ENCODE assay signal across 8 mouse cellular contexts in the genomic region with DNA sequence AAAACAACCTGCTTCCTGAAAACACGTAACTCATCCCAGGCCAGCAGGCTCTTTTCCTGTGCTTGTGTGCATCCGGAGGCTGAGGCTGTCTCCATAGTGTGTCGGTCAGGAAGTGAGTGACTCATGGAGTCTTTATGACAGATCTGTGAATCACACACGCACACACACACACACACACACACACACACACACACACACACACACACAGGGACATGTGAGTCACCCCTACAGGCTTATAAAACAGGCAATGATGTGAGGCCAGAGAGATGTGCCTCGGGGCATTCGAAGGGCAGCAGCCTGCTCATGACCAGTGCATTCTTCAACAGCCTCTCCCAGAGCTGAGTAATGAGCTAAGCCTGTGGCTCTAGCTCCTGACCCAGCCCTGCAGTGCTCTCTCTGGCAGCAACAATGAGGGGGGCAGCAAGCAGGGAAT.
A peak's percentile ranks its signal among the peaks of the same experiment; 100 is the strongest.
DNase-seq lines count a peak whose midpoint lies in the region; ATAC-seq lines count a peak whose summit lies in the region.

No protein-coding gene starts in this region.

- H3K4me2 ChIP-seq in lung, embryonic 15.5 days, result no peak overlapping the region

- no peak overlapping the region for H3K9ac ChIP-seq in lung, embryonic 15.5 days

- WGBS in lung, embryonic 15.5 days, result 38% methylated on average over 6 of the region's 6 CpGs

- H3K27ac ChIP-seq in lung, embryonic 15.5 days, result peak overlapping the region; percentile 59

- H3K4me1 ChIP-seq in lung, embryonic 15.5 days, result no peaks in the 10 kb centered on the region

- peak; percentile 92 for ATAC-seq in common myeloid progenitor, adult 5-6 weeks (replicated peaks; ENCODE audit: low read depth, poor library complexity, severe bottlenecking)
- peak; percentile 39; the same call in 1 of the 2 replicates for ATAC-seq in lung, embryonic 15.5 days (ENCODE audit: borderline replicate concordance, extremely low read depth, low FRiP score, low TSS enrichment)

- intact Hi-C loops in left cerebral cortex, postnatal 25 days (cut with DNase I), result no loop called here
- intact Hi-C loops in left cerebral cortex, postnatal 36 days (cut with DNase I), result no loop called here
- intact Hi-C loops in heart, postnatal 36 days (cut with DNase I), result no loop called here

- no peaks in the 10 kb centered on the region; the same call in 1 of the 2 replicates for H3K27me3 ChIP-seq in lung, embryonic 15.5 days

- no peaks in the 10 kb centered on the region for H3K9me3 ChIP-seq in lung, embryonic 15.5 days

- H3K36me3 ChIP-seq in lung, embryonic 15.5 days, result no peaks in the 10 kb centered on the region

- H3K4me3 ChIP-seq in lung, embryonic 15.5 days, result no peak overlapping the region

- peak; percentile 29 to 76 for DNase-seq in left cerebral cortex, postnatal 25 days (ENCODE audit: low spot score in 2 of 2)
- DNase-seq in left cerebral cortex, postnatal 36 days (ENCODE audit: low spot score in 2 of 2), result no peak
- DNase-seq in heart, postnatal 36 days, result peak; percentile 12 to 26
- peak; percentile 32 for DNase-seq in yolk sac, embryonic 10.5 days (ENCODE audit: low spot score)
- DNase-seq in cerebellum, postnatal 4 days (ENCODE audit: low spot score in 2 of 2), result no peak
- no peak for DNase-seq in cerebellum, adult 9-11 months

Comparison
In these comparisons a context has a peak if more than half of its experiments do, and no peak if none do; other contexts are left out.
1. DNase-seq: peak in left cerebral cortex, postnatal 25 days (2 of 2), heart, postnatal 36 days (2 of 2) and yolk sac, embryonic 10.5 days (single experiment); none in left cerebral cortex, postnatal 36 days (0 of 2), cerebellum, postnatal 4 days (0 of 2) and cerebellum, adult 9-11 months (single experiment).